Mouse (Mus musculus) bone marrow, adult 2 months (tissue): ENCODE measurements around the gene Ctnnal1.

Experiments
- CTCF ChIP-seq: fragments of 200-500 bp; IDR thresholded peaks from 2 replicates; pipeline ENCODE4 v1.5.1; 2011; ENCODE audit warnings: low read length, control low read depth; ENCODE audit not compliant: control insufficient read depth, insufficient read depth
- POLR2A ChIP-seq: fragments of 200-500 bp; IDR thresholded peaks from 2 replicates; pipeline ENCODE4 v1.6.1; 2011; ENCODE audit warnings: low read depth, mild to moderate bottlenecking, control low read depth, low read length, borderline replicate concordance; ENCODE audit not compliant: control insufficient read depth

- TF ChIP-seq CTCF, result no peak
- TF ChIP-seq POLR2A, result no peak
Measured at GRCm38 (mm10) chr4:56812096-56812495, 52.9 kb downstream of the Ctnnal1 start.
